Comparison of ENCODE assay signal across 8 mouse cellular contexts in genomic region chr6:54816388-54817065, GRCm38 (mm10). TPM values are rescaled to one million over a fixed set of nuclear protein-coding genes. Genes with fewer than 3 reads are reported as not detected.
DNase-seq lines count a peak whose midpoint lies in the region; ATAC-seq lines count a peak whose summit lies in the region.

Gene Znrf2 (plus strand): TSS chr6:54816916.

- no peaks in the 10 kb centered on the region for H3K9me3 ChIP-seq in hindbrain, embryonic 14.5 days (ENCODE audit: control insufficient read depth, low read length)

- H3K36me3 ChIP-seq in hindbrain, embryonic 14.5 days (replicated peaks; ENCODE audit: control insufficient read depth, insufficient read depth): no peaks in the 10 kb centered on the region

- peak; percentile 98 for ATAC-seq in hindbrain, embryonic 14.5 days (ENCODE audit: low FRiP score)

- H3K27ac ChIP-seq in hindbrain, embryonic 14.5 days: peak within 1 kb of the TSS; percentile 96

- DNase-seq in R1 (ENCODE audit: low read depth, low spot score): peak; percentile 96
- peak; percentile 96 to 99 for DNase-seq in cerebellum, postnatal 25 days
- peak; percentile 80 to 85 for DNase-seq in frontal cortex, postnatal 25 days (ENCODE audit: low spot score in 2 of 2)
- peak; percentile 94 for DNase-seq in hindbrain, embryonic 14.5 days (ENCODE audit: low spot score)
- DNase-seq in layer of hippocampus, postnatal 36 days: peak; percentile 92 to 93
- peak; percentile 95 for DNase-seq in lung, postnatal 36 days
- DNase-seq in retina, postnatal 1 day: peak; percentile 98
- peak; percentile 84 to 90 for DNase-seq in urinary bladder, adult 18-20 months (ENCODE audit: low spot score in 2 of 2)

- peak within 1 kb of the TSS; percentile 85 for H3K9ac ChIP-seq in hindbrain, embryonic 14.5 days

- H3K27me3 ChIP-seq in hindbrain, embryonic 14.5 days (ENCODE audit: control insufficient read depth, insufficient read depth, low read length): no peaks in the 10 kb centered on the region

- H3K4me2 ChIP-seq in hindbrain, embryonic 14.5 days (replicated peaks): peak within 1 kb of the TSS; percentile 58

- peak within 1 kb of the TSS; percentile 67 for H3K4me3 ChIP-seq in hindbrain, embryonic 14.5 days (replicated peaks; ENCODE audit: low read length)

- WGBS in hindbrain, embryonic 14.5 days: 0% methylated on average over 69 of the region's 88 CpGs

- peaks cover 24% of the 10 kb centered on the region for H3K4me1 ChIP-seq in hindbrain, embryonic 14.5 days (replicated peaks; ENCODE audit: control insufficient read depth, insufficient read depth, low read length)

RNA-seq across cellular contexts. Expression of gene Znrf2, which starts in this region (rescaled TPM):
- 6.1 and 7.7 TPM in 2 replicates for polyA plus RNA-seq in hindbrain, embryonic 14.5 days (2014; fragmentation: Nextera tagmentation; extraction: Ambion mirVana)
- 10 to 100 TPM; 23.0 to 23.6 TPM for total RNA-seq in layer of hippocampus, postnatal 36 days (2021)

Comparison
In these comparisons a context has a peak if more than half of its experiments do, and no peak if none do; other contexts are left out.
1. Peak in every context shown above with its lines: DNase-seq, ATAC-seq, H3K4me3 ChIP-seq and H3K27ac ChIP-seq.